Mouse (Mus musculus) embryonic facial prominence, embryonic 10.5 days (tissue): Measurements from ENCODE around the gene AC124108.1. TPM values are rescaled to one million over a fixed set of nuclear protein-coding genes. Genes with fewer than 3 reads are reported as not detected.

Experiments used
- DNase-seq: peaks from one replicate; pipeline ENCODE4 v3.0.0-alpha.2; 2017; ENCODE audit warnings: low spot score
- H3K27ac ChIP-seq: fragments of 300-500 bp; sonication (generic); replicated peaks from 2 replicates; pipeline ENCODE4 v1.5.1; 2016; ENCODE audit warnings: mild to moderate bottlenecking
- H3K27me3 ChIP-seq: fragments of 300-500 bp; sonication (generic); replicated peaks from 2 replicates; pipeline ENCODE4 v1.6.1; 2016; ENCODE audit warnings: low read depth, mild to moderate bottlenecking; ENCODE audit not compliant: poor library complexity, severe bottlenecking
- H3K36me3 ChIP-seq: fragments of 300-500 bp; sonication (generic); replicated peaks from 2 replicates; pipeline ENCODE4 v1.6.1; 2016; ENCODE audit warnings: mild to moderate bottlenecking, moderate library complexity
- H3K4me1 ChIP-seq: fragments of 300-500 bp; sonication (generic); 2 replicates; pipeline ENCODE4 v1.6.1; 2016
- H3K4me3 ChIP-seq: fragments of 300-500 bp; sonication (generic); 2 replicates; pipeline ENCODE4 v1.5.1; 2016; ENCODE audit warnings: mild to moderate bottlenecking, moderate library complexity
- H3K9me3 ChIP-seq: fragments of 300-500 bp; sonication (generic); 2 replicates; pipeline ENCODE4 v1.6.1; 2016; ENCODE audit warnings: mild to moderate bottlenecking
- WGBS: fragments of 180-500 bp; shearing (Covaris S2); methylation state at CpG from one replicate; pipeline ENCODE4 v1.1.7; 2016; 5-methylcytosine and 5-hydroxymethylcytosine counted together
- polyA plus RNA-seq: library from polyadenylated mRNA; unstranded; fragments of >200 nt; fragmentation: Nextera tagmentation; extraction: Ambion mirVana; gene quantifications from 2 replicates; pipeline ENCODE4 v1.2.1, GENCODE M21; 2016

The AC124108.1 gene
- polyA plus RNA-seq, 1 experiment from 2014 or later: 1.00 TPM

- H3K9me3 ChIP-seq: no peaks in the 10 kb centered on the region
- 6% methylated on average over 9 of the region's 9 CpGs for WGBS
- H3K4me3 ChIP-seq: no peak overlapping the region
- 0 out of 2 replicates have a peak overlapping the region, but pooled peaks have one; percentile 45 for H3K27ac ChIP-seq
- peaks cover 94% of the 10 kb centered on the region for H3K27me3 ChIP-seq
- no peaks in the 10 kb centered on the region for H3K36me3 ChIP-seq
- peak; percentile 57 for DNase-seq
- peaks cover 95% of the 10 kb centered on the region for H3K4me1 ChIP-seq
These were observed 6.4 kb downstream of the AC124108.1 start for GRCm38 (mm10) chr1:132197666-132198065.

GRCm38 (mm10) chr1:132198401-132199071 lies 7.3 kb downstream of the AC124108.1 start:
- Histone ChIP-seq H3K4me3 (no peak overlapping the region), H3K36me3 (no peaks in the 10 kb centered on the region), H3K4me1 (peaks cover 86% of the 10 kb centered on the region), H3K9me3 (no peaks in the 10 kb centered on the region), H3K27me3 (peaks cover 91% of the 10 kb centered on the region), H3K27ac (peak overlapping the region; percentile 45; the same call in 1 of the 2 replicates)
- WGBS: 85% methylated on average over 16 of the region's 16 CpGs
- DNase-seq: peak; percentile 7

DNA sequence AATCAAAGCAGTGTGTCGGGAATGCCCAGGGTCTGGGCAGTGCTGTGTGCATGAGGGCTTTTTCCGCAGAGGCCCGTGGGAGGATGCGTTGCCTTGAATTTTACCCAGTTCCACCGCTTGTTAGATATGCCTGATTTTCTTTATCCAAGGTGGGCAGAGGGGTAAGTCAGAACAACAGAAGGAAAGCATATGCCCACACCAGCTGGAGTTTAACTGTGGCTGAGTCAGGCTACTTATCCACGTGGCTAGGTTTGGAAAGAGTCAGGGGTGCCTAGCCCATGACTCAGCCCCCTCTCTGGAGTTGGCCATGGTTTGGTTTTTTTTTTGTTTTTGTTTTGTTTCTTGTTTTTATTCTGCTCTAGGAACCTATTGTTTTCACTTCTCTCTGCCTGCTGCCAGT lies 8.0 kb downstream of the AC124108.1 start:
- H3K27ac ChIP-seq: no peak overlapping the region
- peaks cover 79% of the 10 kb centered on the region for H3K4me1 ChIP-seq
- 71% methylated on average over 6 of the region's 6 CpGs for WGBS

GRCm38 (mm10) chr1:132199934-132200333 lies 8.7 kb downstream of the AC124108.1 start:
- Histone ChIP-seq H3K4me3 (peak overlapping the region; percentile 39), H3K36me3 (no peaks in the 10 kb centered on the region), H3K27ac (peak overlapping the region; percentile 72), H3K4me1 (peaks cover 73% of the 10 kb centered on the region), H3K9me3 (no peaks in the 10 kb centered on the region), H3K27me3 (peaks cover 77% of the 10 kb centered on the region)
- WGBS: 10% methylated on average over 12 of the region's 12 CpGs
- no peak for DNase-seq

More for the DNA sequence above, 8.0 kb downstream of the AC124108.1 start:
- H3K36me3 ChIP-seq: no peaks in the 10 kb centered on the region
- no peak overlapping the region for H3K4me3 ChIP-seq
- no peak for DNase-seq
- peaks cover 84% of the 10 kb centered on the region for H3K27me3 ChIP-seq
- no peaks in the 10 kb centered on the region for H3K9me3 ChIP-seq

DNA sequence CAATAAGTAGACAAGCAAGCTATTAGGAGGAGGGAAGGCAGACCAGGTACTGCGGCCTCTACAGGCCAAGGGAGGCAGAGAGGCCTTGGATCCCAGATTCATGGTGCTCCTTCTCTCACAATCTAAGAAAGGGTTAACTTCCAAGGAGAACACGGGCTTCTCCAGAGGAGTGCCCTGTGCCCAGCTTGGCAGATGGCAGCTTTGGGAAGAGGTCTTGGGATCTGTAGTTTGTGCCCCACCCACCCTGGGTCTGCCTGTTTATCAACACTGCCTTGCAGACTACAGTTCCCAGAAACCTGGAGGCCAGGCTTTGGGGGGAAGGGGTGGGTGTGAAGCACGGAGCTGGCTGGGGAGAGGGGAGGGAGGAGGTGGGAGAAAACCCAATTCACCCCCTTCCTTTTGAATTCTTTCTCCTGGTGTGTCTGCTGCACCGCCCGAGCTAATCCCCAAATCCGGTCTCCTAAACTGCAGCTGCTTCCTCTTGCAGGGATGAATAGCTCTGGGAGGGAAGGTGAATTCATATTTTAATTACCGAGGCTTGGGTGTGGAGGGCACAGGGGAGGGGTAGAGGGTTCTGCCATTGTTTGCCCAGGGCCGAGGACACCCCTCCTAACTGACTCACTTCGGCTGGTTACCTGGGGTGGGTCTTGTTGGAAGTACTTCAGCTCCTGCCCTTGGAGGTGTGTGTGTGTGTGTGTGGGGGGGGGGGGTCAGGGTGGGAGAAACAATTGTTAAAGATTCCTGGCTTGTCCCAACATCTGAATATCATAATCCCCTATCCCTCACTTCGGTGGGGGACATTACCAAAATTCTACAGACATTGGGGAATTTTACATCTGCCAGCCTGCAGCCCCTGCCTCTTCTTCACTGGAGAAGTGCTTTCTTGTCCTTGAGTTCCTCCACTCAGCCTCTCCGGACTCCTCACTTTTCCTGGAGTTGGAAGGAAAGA lies 9.6 kb downstream of the AC124108.1 start:
- Histone ChIP-seq H3K9me3 (no peaks in the 10 kb centered on the region), H3K36me3 (no peaks in the 10 kb centered on the region), H3K4me3 (peak overlapping the region; percentile 39), H3K27me3 (peaks cover 68% of the 10 kb centered on the region), H3K27ac (peak overlapping the region; percentile 72), H3K4me1 (peaks cover 73% of the 10 kb centered on the region)
- DNase-seq: peak; percentile 69
- 9% methylated on average over 11 of the region's 11 CpGs for WGBS

DNA sequence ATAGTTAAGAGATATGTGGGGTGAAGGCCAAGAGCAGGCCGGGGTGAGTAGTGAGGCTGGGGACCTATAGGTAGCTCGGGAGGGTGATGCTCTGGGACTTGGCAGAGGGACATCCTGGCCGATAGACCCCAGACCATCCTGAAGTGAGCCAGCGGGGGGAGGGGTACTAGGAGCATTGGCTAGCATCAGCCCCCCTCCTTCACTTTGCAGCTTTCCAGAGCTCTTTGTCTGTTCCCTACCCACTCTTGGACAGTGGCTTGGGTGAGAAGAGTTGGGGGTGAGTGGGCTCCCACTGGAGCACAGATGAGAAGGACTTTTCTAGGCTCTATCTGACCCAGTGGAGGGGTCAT lies 10.2 kb downstream of the AC124108.1 start:
- DNase-seq: no peak
- 22% methylated on average over 4 of the region's 4 CpGs for WGBS
- Histone ChIP-seq H3K27ac (peak overlapping the region; percentile 72), H3K27me3 (peaks cover 63% of the 10 kb centered on the region), H3K36me3 (no peaks in the 10 kb centered on the region), H3K9me3 (no peaks in the 10 kb centered on the region), H3K4me1 (peaks cover 73% of the 10 kb centered on the region), H3K4me3 (no peak overlapping the region)

DNA sequence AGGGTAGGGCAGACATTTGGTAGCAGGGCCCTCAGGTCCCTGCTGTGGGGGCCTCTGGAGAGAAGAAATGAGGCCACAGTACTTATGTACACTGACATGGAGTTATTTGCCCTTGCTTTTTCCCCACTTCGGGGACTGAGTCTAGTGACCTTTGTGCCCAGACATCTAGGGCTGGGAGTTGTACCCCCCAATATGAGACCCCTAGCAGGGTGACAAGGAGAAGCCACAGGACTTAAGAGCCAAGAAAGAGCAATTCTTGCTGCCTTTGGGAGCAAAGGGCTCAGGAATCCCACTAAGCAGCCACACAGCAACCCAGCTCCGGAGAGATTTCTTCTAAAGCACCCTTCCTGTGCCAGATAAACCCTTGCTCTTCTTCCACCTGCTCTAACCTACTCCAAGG lies 10.7 kb downstream of the AC124108.1 start:
- DNase-seq: no peak
- 58% methylated on average over 2 of the region's 2 CpGs for WGBS
- no peak overlapping the region for H3K4me3 ChIP-seq

GRCm38 (mm10) chr1:132202771-132203170 lies 11.5 kb downstream of the AC124108.1 start:
- DNase-seq: no peak
- Histone ChIP-seq H3K9me3 (no peaks in the 10 kb centered on the region), H3K4me3 (no peak overlapping the region), H3K36me3 (no peaks in the 10 kb centered on the region), H3K27me3 (peaks cover 58% of the 10 kb centered on the region), H3K27ac (no peak overlapping the region), H3K4me1 (peaks cover 73% of the 10 kb centered on the region)
- 92% methylated on average over 5 of the region's 5 CpGs for WGBS

More for the DNA sequence above, 10.7 kb downstream of the AC124108.1 start:
- H3K27me3 ChIP-seq: peaks cover 58% of the 10 kb centered on the region
- peaks cover 73% of the 10 kb centered on the region for H3K4me1 ChIP-seq
- peak overlapping the region; percentile 72 for H3K27ac ChIP-seq
- H3K36me3 ChIP-seq: no peaks in the 10 kb centered on the region
- H3K9me3 ChIP-seq: no peaks in the 10 kb centered on the region

DNA sequence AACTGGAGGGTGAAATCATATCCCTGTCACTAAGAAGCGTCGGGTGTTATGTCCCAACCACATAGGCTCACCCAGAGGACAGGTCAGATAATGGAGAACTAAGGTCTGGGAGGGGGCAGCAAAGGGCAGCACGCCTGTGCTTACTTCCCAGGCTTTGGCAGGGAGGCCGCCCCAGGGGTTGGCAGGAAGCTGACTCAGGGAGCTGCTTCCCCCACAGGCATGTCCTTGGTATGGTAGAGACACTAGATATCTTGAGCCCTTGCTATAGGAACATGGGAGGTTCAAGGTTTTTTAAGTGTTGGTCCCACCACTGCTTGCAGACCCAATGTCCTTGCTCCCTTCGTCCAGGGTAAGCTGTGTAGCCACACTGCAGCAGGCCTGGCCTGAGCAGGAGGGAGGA lies 14.7 kb downstream of the AC124108.1 start:
- Histone ChIP-seq H3K9me3 (no peaks in the 10 kb centered on the region), H3K27me3 (peaks cover 34% of the 10 kb centered on the region), H3K36me3 (no peaks in the 10 kb centered on the region), H3K27ac (peak overlapping the region; percentile 4), H3K4me1 (peaks cover 74% of the 10 kb centered on the region), H3K4me3 (no peak overlapping the region)
- DNase-seq: no peak
- 44% methylated on average over 5 of the region's 5 CpGs for WGBS

DNA sequence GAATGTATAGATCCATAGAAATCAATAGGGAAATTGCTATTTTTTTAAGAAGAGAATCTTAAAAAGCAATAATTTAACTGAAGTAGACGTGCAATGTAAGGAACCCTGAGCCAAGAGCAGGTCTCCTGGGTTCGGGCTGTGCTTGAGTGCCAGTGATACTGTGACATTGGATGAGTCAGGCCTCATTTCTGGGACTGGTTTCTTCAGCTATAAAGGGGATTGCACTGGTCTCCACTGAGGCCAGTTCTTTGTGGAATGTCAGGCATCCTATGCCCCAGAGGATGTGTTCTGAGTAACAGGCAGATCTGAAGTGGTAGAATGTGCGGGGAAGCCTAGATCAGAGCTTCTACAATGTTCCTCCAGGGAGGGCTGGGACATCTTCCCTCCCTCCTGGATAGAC lies 15.6 kb downstream of the AC124108.1 start:
- peaks cover 34% of the 10 kb centered on the region for H3K27me3 ChIP-seq
- no peaks in the 10 kb centered on the region for H3K9me3 ChIP-seq
- no peak for DNase-seq
- H3K4me3 ChIP-seq: no peak overlapping the region
- H3K4me1 ChIP-seq: peaks cover 73% of the 10 kb centered on the region
- 83% methylated on average over 3 of the region's 3 CpGs for WGBS
- H3K27ac ChIP-seq: no peak overlapping the region
- H3K36me3 ChIP-seq: no peaks in the 10 kb centered on the region

- Histone ChIP-seq H3K4me1 (peaks cover 82% of the 10 kb centered on the region), H3K9me3 (no peaks in the 10 kb centered on the region), H3K27me3 (peaks cover 37% of the 10 kb centered on the region), H3K4me3 (no peak overlapping the region), H3K36me3 (no peaks in the 10 kb centered on the region), H3K27ac (peak overlapping the region; percentile 35)
- DNase-seq: no peak
- WGBS: 10% methylated on average over 4 of the region's 4 CpGs
These were observed 16.9 kb downstream of the AC124108.1 start for GRCm38 (mm10) chr1:132208154-132208553.

GRCm38 (mm10) chr1:132209400-132209799 lies 18.1 kb downstream of the AC124108.1 start:
- Histone ChIP-seq H3K36me3 (no peaks in the 10 kb centered on the region), H3K9me3 (no peaks in the 10 kb centered on the region), H3K27me3 (peaks cover 36% of the 10 kb centered on the region), H3K4me1 (peaks cover 84% of the 10 kb centered on the region), H3K4me3 (no peak overlapping the region), H3K27ac (no peak overlapping the region)
- WGBS: 76% methylated on average over 10 of the region's 10 CpGs
- no peak for DNase-seq
